Mouse (Mus musculus) frontal cortex, postnatal 36 days (tissue): ENCODE measurements at regions not wholly inside any gene's neighbourhood (a gene's known extent, or its start where the extent isn't known, plus 50 kb on each side); places are given as distances from the start of the nearest gene placed in this dataset.
"Not testable (repeated sequence)": the region's sequence is repeated elsewhere in the genome, so short reads cannot be mapped to it uniquely, and the experiment has no call there.

ENCODE experiments used
- DNase-seq, 2 experiments: peaks; one replicate each; pipeline ENCODE4 v3.0.0; 2022; ENCODE audit warnings: low spot score in 2 of 2

DNA sequence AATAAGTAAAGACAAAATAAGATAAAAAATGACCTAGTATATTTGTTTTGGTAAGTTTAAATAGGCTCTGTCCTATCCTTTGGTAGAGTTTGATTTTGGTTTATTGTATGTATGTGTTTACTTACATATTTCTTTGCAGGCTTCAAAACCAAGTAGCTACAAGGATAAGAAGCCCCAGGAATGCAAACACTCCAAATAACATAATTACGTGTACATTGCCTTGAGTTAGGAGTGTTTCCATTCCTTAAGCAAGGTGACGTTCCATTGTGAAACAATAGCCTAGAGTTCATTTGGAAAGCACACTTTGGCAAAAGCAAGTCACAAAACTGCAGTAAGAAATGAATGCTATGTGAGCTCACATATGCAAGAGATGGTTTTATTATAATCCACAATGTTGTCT is 404.2 kb downstream of the 1190002N15Rik start:
- no peak for DNase-seq

DNA sequence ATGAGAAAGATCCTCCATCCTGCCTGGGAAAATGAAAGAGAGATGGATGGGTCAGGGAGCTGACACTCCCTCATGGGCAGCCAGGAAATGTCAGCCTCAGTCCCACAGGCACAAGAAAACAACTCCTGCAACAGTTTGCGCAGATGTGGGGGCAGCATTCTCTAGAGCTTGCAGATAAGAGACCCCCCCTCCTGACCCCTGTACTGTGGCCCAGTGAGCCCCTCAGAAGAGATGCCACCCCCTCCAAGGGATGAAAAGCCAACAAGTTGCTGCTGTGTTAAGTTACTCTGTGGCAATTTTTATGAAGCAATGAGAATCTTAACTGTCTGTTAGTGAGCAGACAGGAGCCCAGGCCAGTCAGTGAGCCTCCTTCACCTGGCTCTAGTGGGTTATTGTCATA is 406.5 kb downstream of the 1190002N15Rik start:
- no peak for DNase-seq

- DNase-seq, result no peak
These were observed 420.9 kb downstream of the 1190002N15Rik start for GRCm38 (mm10) chr9:94116961-94117360.

- DNase-seq, result not testable (repeated sequence)
These were observed 430.2 kb downstream of the 1190002N15Rik start for GRCm38 (mm10) chr9:94107701-94108100.

GRCm38 (mm10) chr9:94104669-94105068 is 433.2 kb downstream of the 1190002N15Rik start:
- DNase-seq, result no peak

DNA sequence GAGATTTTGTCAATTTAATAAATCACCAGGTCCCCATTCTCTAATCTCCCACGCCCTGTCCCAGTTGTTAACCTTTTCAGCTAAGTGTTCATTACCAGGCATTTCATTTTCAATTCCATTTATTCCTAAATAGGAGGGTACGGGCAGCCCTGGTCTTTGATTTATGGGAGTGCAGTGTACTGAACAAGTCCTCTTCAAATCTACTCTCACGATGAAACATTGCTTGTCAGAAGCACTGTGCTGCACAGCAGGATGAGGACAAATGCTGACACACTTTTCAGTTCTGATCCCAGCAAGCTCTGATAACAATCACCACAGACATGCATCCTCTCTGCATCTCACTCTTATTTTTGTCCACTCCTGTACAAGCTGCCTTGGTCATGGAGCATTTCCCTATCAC is 435.9 kb downstream of the 1190002N15Rik start:
- no peak for DNase-seq

DNA sequence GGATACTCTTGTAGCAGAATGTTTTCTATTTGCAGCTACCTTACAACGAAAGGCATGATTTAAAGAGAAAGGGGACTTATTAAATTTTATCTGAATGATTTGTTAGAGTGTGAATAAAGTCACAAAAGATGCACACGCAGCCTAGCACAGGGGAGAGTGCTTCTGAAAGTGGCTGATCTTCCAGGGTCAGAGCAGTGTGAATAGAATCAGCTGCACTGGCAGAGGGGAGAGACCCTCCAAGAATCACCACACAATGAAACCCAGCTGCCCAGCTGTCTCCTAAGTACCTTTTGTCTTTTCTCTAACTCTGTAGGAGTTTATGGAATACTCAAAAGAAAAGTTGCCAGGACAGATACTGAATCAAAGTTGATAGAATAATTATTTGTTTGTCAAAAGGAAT is 443.1 kb downstream of the 1190002N15Rik start:
- no peak for DNase-seq

GRCm38 (mm10) chr9:94091658-94092225 is 446.1 kb downstream of the 1190002N15Rik start:
- no peak for DNase-seq

GRCm38 (mm10) chr9:94089759-94090158 is 448.1 kb downstream of the 1190002N15Rik start:
- DNase-seq, result peak in 1 of 2 experiments; percentile 30

DNA sequence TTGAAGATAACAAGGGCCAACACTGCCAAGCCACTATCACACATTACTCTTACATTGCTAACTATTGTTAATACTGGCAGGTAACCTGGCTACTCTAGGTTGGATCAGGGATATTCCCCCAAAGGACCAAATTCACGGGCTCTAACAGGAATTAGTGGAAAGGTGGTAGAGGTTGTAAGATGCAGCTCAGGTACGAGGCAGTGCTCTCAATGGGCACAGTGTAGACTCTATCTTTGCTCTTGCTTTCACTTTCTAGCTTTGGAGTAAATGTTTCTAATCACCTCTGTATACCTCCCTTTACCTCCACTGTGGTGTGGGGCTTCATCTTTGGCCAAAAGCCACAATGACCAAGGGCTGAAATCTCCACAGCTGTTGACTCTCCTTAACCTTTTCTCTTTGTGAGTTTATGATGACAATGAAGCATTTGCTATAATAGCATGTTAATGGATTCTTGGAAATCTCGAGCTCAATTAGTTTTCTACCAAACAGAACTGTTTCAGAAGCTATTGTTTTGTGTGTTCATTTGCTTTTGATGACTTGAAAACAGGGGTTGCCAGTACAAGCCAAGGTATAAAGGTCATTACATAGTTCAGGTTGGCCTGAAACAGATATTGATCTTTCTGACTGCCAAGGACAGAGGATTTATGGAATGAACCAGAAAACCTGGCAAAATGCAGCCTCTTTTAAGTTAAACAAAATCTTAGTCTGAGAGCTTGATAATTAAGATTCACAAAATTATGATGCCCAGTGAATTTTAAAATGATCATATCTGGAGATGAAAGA is 454.1 kb downstream of the 1190002N15Rik start:
- DNase-seq, result no peak

- DNase-seq, result no peak
These were observed 463.0 kb downstream of the 1190002N15Rik start for GRCm38 (mm10) chr9:94074904-94075303.

GRCm38 (mm10) chr9:94067121-94067520 is 470.8 kb downstream of the 1190002N15Rik start:
- DNase-seq, result no peak

GRCm38 (mm10) chr9:94053229-94053628 is 484.7 kb downstream of the 1190002N15Rik start:
- DNase-seq, result no peak

GRCm38 (mm10) chr9:94047845-94048244 is 490.0 kb downstream of the 1190002N15Rik start:
- no peak for DNase-seq

- DNase-seq, result no peak
These were observed 492.3 kb downstream of the 1190002N15Rik start for GRCm38 (mm10) chr9:94045462-94046126.

GRCm38 (mm10) chr9:94023761-94024160 is 514.1 kb downstream of the 1190002N15Rik start:
- peak in 1 of 2 experiments; percentile 10 for DNase-seq

GRCm38 (mm10) chr9:94021293-94021903 is 516.5 kb downstream of the 1190002N15Rik start:
- no peak for DNase-seq

GRCm38 (mm10) chr9:94016747-94017487 is 521.0 kb downstream of the 1190002N15Rik start:
- DNase-seq, result no peak

- peak; percentile 29 to 84 for DNase-seq
These were observed 545.7 kb downstream of the 1190002N15Rik start for GRCm38 (mm10) chr9:93992216-93992615.

GRCm38 (mm10) chr9:93991141-93991540 is 546.7 kb downstream of the 1190002N15Rik start:
- DNase-seq, result no peak

DNA sequence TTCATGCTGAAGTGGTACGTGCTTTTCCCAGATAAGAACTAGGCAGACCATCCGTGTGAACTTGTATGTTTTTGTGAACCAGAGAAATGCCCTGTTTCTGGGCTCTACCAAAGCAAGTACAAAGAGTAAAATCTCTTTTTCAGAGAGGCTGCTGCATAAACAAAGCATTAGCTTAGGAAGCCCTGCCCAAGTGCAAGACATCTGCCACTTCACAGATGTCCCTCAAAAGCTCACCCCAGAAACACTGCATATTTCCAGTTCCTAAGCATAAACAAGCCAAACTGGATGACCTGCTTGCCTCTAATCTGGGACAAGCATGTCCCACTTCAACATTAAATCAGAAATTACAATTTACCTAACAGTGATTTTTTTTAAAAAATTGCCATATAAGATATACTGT is 556.7 kb downstream of the 1190002N15Rik start:
- no peak for DNase-seq
